Mouse (Mus musculus) hindbrain, embryonic 11.5 days (tissue): ENCODE results near the gene Cirbp. TPM values are rescaled to one million over a fixed set of nuclear protein-coding genes. Genes with fewer than 3 reads are reported as not detected.
"Not testable (repeated sequence)": the region's sequence is repeated elsewhere in the genome, so short reads cannot be mapped to it uniquely, and the experiment has no call there.

ENCODE experiments used
- ATAC-seq: fragments of 200-750 bp; cut with Nextera tagmentation; 2 replicates; pipeline ENCODE4 v1.8.0; 2017; ENCODE audit warnings: mild to moderate bottlenecking, moderate TSS enrichment, moderate library complexity; ENCODE audit not compliant: low FRiP score
- DNase-seq: peaks from one replicate; pipeline ENCODE4 v3.0.0-alpha.2; 2015; ENCODE audit warnings: low spot score
- H3K27ac ChIP-seq: fragments of 300-500 bp; sonication (generic); 2 replicates; pipeline ENCODE4 v1.5.1; 2014; ENCODE audit warnings: mild to moderate bottlenecking, low read depth, low read length
- H3K27me3 ChIP-seq: fragments of 300-500 bp; sonication (generic); 2 replicates; pipeline ENCODE4 v1.6.1; 2014; ENCODE audit warnings: mild to moderate bottlenecking, low read length, moderate library complexity, mixed read lengths; ENCODE audit not compliant: control insufficient read depth, insufficient read depth
- H3K36me3 ChIP-seq: fragments of 300-500 bp; sonication (generic); 2 replicates; pipeline ENCODE4 v1.6.1; 2014; ENCODE audit warnings: mild to moderate bottlenecking, low read length, moderate library complexity, mixed read lengths; ENCODE audit not compliant: control insufficient read depth, insufficient read depth
- H3K4me1 ChIP-seq: fragments of 300-500 bp; sonication (generic); replicated peaks from 2 replicates; pipeline ENCODE4 v1.6.1; 2014; ENCODE audit warnings: low read length, mixed read lengths; ENCODE audit not compliant: control insufficient read depth, insufficient read depth
- H3K4me2 ChIP-seq: fragments of 300-500 bp; sonication (generic); replicated peaks from 2 replicates; pipeline ENCODE4 v1.6.1; 2014; ENCODE audit warnings: mild to moderate bottlenecking, low read depth, low read length
- H3K4me3 ChIP-seq: fragments of 300-500 bp; sonication (generic); 2 replicates; pipeline ENCODE4 v1.5.1; 2014; ENCODE audit warnings: low read depth, low read length
- H3K9ac ChIP-seq: fragments of 300-500 bp; sonication (generic); 2 replicates; pipeline ENCODE4 v1.6.1; 2014; ENCODE audit warnings: low read depth, low read length
- H3K9me3 ChIP-seq: fragments of 300-500 bp; sonication (generic); 2 replicates; pipeline ENCODE4 v1.6.1; 2016; ENCODE audit warnings: low read length; ENCODE audit not compliant: control insufficient read depth
- WGBS: fragments of 180-500 bp; shearing (Covaris S2); extraction: QIAGEN DNeasy Blood & Tissue Kit; methylation state at CpG from one replicate; pipeline ENCODE4 v1.1.7; 2014; 5-methylcytosine and 5-hydroxymethylcytosine counted together
- polyA plus RNA-seq: library from polyadenylated mRNA; unstranded; fragments of >200 nt; fragmentation: Nextera tagmentation; extraction: Ambion mirVana; gene quantifications from 2 replicates; pipeline ENCODE4 v1.2.1, GENCODE M21; 2014

Gene Cirbp
- polyA plus RNA-seq, 1 experiment from 2014 or later = 83.4 TPM

DNA sequence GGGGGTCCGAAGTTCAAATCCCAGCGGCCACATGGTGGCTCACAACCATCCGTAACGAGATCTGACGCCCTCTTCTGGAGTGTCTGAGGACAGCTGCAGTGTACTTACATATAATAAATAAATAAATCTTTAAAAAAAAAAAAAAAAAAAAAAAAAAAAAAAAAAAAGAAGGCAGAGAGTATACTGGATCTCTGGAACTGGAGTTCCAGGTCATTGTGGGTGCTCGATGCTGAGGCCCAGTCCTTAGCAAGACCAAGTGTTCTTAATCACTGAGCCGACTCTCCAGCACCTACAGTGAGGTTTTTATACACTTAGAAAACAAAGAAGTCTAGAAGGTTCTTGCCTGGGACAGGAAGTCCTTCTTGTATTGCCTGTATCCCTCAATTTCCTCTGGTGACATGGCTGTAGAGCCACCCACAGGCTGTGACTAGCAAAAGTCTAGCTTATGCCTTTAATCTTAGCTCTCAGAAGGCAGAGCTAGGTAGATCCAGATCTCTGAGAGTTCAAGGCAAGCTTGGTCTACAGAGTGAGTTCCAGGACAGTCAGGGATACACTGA is 45.8 kb downstream of the Cirbp start:
- not testable (repeated sequence) for H3K9ac ChIP-seq, ATAC-seq, DNase-seq, H3K9me3 ChIP-seq, H3K36me3 ChIP-seq, H3K27me3 ChIP-seq, H3K27ac ChIP-seq, H3K4me3 ChIP-seq, H3K4me2 ChIP-seq
- H3K4me1 ChIP-seq = peaks cover 12% of the 10 kb centered on the region; the same call in 1 of the 2 replicates
- 76% methylated on average over 7 of the region's 7 CpGs for WGBS

DNA sequence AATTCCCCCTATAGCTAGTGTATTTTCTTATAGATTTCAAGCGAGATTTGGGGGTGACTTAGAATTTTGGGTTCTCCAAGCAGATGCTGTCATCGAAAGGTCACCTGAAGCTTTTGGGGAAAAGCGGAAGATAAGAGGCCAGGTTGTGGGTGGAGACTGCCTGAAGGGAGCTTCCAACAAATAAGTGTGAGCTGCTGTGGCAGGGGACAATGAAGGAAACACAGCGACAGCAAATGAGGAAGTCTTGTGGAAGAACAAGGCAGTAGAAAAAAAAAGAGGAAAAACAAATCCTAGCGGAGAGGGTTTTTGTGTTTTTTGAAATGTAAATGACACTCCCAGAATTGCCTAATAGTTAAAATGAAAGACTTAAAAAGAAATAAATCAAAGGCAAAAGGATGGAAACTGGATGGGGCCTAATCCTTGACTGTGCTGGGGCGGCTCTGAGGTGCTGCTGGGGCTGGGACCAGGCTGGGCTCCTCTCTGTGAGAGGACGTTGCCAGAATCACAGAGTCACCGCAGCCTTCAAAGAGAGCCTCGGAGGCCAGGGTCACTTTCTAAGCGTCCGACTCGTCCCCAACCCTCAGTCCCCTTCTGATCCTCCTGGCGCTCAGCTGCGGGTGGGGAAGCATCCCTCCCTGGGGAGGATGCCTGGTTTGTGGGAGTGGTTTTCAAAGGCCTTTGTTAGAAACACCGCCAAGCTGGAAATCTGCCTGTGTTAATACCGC is 49.4 kb downstream of the Cirbp start:
- H3K4me2 ChIP-seq = no peak overlapping the region

DNA sequence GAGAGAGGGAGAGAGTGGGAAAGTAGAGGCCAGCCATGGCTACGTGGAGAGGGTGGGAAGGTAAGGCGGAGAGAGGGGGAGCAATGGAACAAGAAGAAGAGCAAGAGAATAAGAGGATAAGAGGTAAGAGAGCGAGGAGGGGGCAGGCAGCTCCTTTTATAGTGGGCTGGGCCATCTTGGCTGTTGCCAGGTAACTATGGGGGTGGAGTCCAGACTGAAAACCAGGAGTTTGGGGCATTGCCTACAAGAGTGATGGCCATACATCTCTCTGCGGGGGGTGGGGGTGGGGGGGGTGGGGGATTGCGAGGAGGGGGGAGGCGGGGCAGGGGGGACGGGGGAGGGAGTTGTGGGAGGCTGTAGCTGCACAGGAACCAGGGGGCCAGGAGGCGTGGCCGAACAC is 54.9 kb downstream of the Cirbp start:
- DNase-seq (no peak), ATAC-seq (no peak)
- no peak overlapping the region for H3K4me3 ChIP-seq
- no peaks in the 10 kb centered on the region for H3K36me3 ChIP-seq
- H3K9ac ChIP-seq = no peak overlapping the region
- peaks cover under 1% of the 10 kb centered on the region; the same call in 1 of the 2 replicates for H3K4me1 ChIP-seq
- WGBS = 43% methylated on average over 6 of the region's 9 CpGs
- no peaks in the 10 kb centered on the region for H3K9me3 ChIP-seq
- no peak overlapping the region for H3K4me2 ChIP-seq
- no peak overlapping the region for H3K27ac ChIP-seq
- H3K27me3 ChIP-seq = no peaks in the 10 kb centered on the region

More for the DNA sequence above, 49.4 kb downstream of the Cirbp start:
- Histone ChIP-seq H3K4me3 (no peak overlapping the region), H3K36me3 (no peaks in the 10 kb centered on the region), H3K27me3 (no peaks in the 10 kb centered on the region), H3K9me3 (no peaks in the 10 kb centered on the region), H3K27ac (peak overlapping the region; percentile 36; the same call in 1 of the 2 replicates), H3K4me1 (peaks cover 4% of the 10 kb centered on the region; the same call in 1 of the 2 replicates), H3K9ac (peak overlapping the region; percentile 57)
- 14% methylated on average over 16 of the region's 16 CpGs for WGBS
- DNase-seq (no peak), ATAC-seq (no peak)

Other genes starting within 250 kb of the Cirbp start
- 0.26 and 0.36 TPM in 2 replicates for gene Kiss1r, start 249.0 kb upstream of the Cirbp start, polyA plus RNA-seq
- gene R3hdm4, start 244.8 kb upstream of the Cirbp start, polyA plus RNA-seq = 131 and 139 TPM in 2 replicates
- gene Arid3a, start 238.9 kb upstream of the Cirbp start, polyA plus RNA-seq = 4.9 and 9.0 TPM in 2 replicates
- 94.7 and 102 TPM in 2 replicates for gene Wdr18, start 205.8 kb upstream of the Cirbp start, polyA plus RNA-seq
- gene Grin3b, start 195.3 kb upstream of the Cirbp start, polyA plus RNA-seq = 0.29 and 0.49 TPM in 2 replicates
- gene Tmem259, start 181.7 kb upstream of the Cirbp start, polyA plus RNA-seq = 14.6 and 16.1 TPM in 2 replicates
- gene Cnn2, start 177.4 kb upstream of the Cirbp start, polyA plus RNA-seq = 180 and 221 TPM in 2 replicates
- 2.6 TPM in 2 replicates for gene Abca7, start 169.5 kb upstream of the Cirbp start, polyA plus RNA-seq
- gene Arhgap45, start 149.3 kb upstream of the Cirbp start, polyA plus RNA-seq = 4.1 and 4.3 TPM in 2 replicates
- gene Polr2e, start 126.2 kb upstream of the Cirbp start, polyA plus RNA-seq = 215 and 222 TPM in 2 replicates
- gene Gpx4, start 118.8 kb upstream of the Cirbp start, polyA plus RNA-seq = 543 and 552 TPM in 2 replicates
- 8.0 and 9.5 TPM in 2 replicates for gene Sbno2, start 60.4 kb upstream of the Cirbp start, polyA plus RNA-seq
- gene Stk11, start 50.2 kb upstream of the Cirbp start, polyA plus RNA-seq = 21.3 and 26.8 TPM in 2 replicates
- 364 and 371 TPM in 2 replicates for gene Atp5d, start 27.4 kb upstream of the Cirbp start, polyA plus RNA-seq
- 15.1 and 16.7 TPM in 2 replicates for gene Cbarp, start 25.1 kb upstream of the Cirbp start, polyA plus RNA-seq
- gene Midn, start 17.7 kb upstream of the Cirbp start, polyA plus RNA-seq = 66.7 and 67.1 TPM in 2 replicates
- 7.6 and 9.4 TPM in 2 replicates for gene 1600002K03Rik, start 7.0 kb downstream of the Cirbp start, polyA plus RNA-seq
- gene Efna2, start 13.5 kb downstream of the Cirbp start, polyA plus RNA-seq = 24.8 and 34.2 TPM in 2 replicates
- 49.4 and 57.3 TPM in 2 replicates for gene Mum1, start 60.4 kb downstream of the Cirbp start, polyA plus RNA-seq
- 242 and 245 TPM in 2 replicates for gene Ndufs7, start 83.1 kb downstream of the Cirbp start, polyA plus RNA-seq
- gene Gamt, start 95.0 kb downstream of the Cirbp start, polyA plus RNA-seq = 30.3 and 30.4 TPM in 2 replicates
- 46.8 and 47.3 TPM in 2 replicates for gene Dazap1, start 95.5 kb downstream of the Cirbp start, polyA plus RNA-seq
- gene Rps15, start 126.5 kb downstream of the Cirbp start, polyA plus RNA-seq = 798 TPM in 2 replicates
- gene Apc2, start 130.0 kb downstream of the Cirbp start, polyA plus RNA-seq = 74.4 and 101 TPM in 2 replicates
- 32.9 and 34.9 TPM in 2 replicates for gene 2310011J03Rik, start 154.6 kb downstream of the Cirbp start, polyA plus RNA-seq
- 1.1 and 1.8 TPM in 2 replicates for gene Pcsk4, start 163.5 kb downstream of the Cirbp start, polyA plus RNA-seq
- 3.7 and 3.8 TPM in 2 replicates for gene Reep6, start 164.0 kb downstream of the Cirbp start, polyA plus RNA-seq
- gene Adamtsl5, start 182.4 kb downstream of the Cirbp start, polyA plus RNA-seq = 0.54 and 0.70 TPM in 2 replicates
- 0.11 and 0.14 TPM in 2 replicates for gene Plk5, start 190.5 kb downstream of the Cirbp start, polyA plus RNA-seq
- 13.4 and 14.7 TPM in 2 replicates for gene Mex3d, start 221.7 kb downstream of the Cirbp start, polyA plus RNA-seq
- 227 and 240 TPM in 2 replicates for gene Mbd3, start 233.6 kb downstream of the Cirbp start, polyA plus RNA-seq
- gene Uqcr11, start 240.8 kb downstream of the Cirbp start, polyA plus RNA-seq = 466 and 480 TPM in 2 replicates